Mouse (Mus musculus) cortical plate, adult 2 months (tissue): ENCODE measurements at regions not wholly inside any gene's neighbourhood (a gene's known extent, or its start where the extent isn't known, plus 50 kb on each side); places are given as distances from the start of the nearest gene placed in this dataset.

Experiments
- CTCF ChIP-seq: fragments of 200-500 bp; IDR thresholded peaks from 2 replicates; pipeline ENCODE4 v1.5.1; 2011; ENCODE audit warnings: mild to moderate bottlenecking, control low read depth, low read length; ENCODE audit not compliant: insufficient read depth; ENCODE audit errors: extremely low read depth
- POLR2A ChIP-seq: fragments of 200-500 bp; IDR thresholded peaks from 2 replicates; pipeline ENCODE4 v1.6.1; 2011; ENCODE audit warnings: mild to moderate bottlenecking, low read length, control low read depth; ENCODE audit not compliant: insufficient read depth; ENCODE audit errors: extremely low read depth

GRCm38 (mm10) chr1:73748702-73749101 is 375.5 kb downstream of the Tns1 start:
- no peak for TF ChIP-seq POLR2A
- TF ChIP-seq CTCF = no peak
